Mouse (Mus musculus): ENCODE data around the gene Rnf2. TPM values are rescaled to one million over a fixed set of nuclear protein-coding genes. Genes with fewer than 3 reads are reported as not detected.
A peak's percentile ranks its signal among the peaks of the same experiment; 100 is the strongest.

Rnf2 gene
- polyA plus RNA-seq, 1 experiment from 2014 or later = 41.9 TPM

GRCm38 (mm10) chr1:151449866-151450265, 50.9 kb downstream of the Rnf2 start:
- H3K36me3 ChIP-seq (ENCODE audit: insufficient read depth, low read length) = peaks cover 37% of the 10 kb centered on the region
- 93% methylated on average over 10 of the region's 10 CpGs for WGBS
- ATAC-seq (no peak), DNase-seq (ENCODE audit: low spot score) (no peak)
- H3K27ac ChIP-seq (ENCODE audit: low read length) = no peak overlapping the region
- H3K27me3 ChIP-seq (replicated peaks; ENCODE audit: insufficient read depth, low read length) = no peaks in the 10 kb centered on the region
- no peaks in the 10 kb centered on the region for H3K9me3 ChIP-seq (ENCODE audit: low read length)
- no peak overlapping the region for H3K4me3 ChIP-seq (ENCODE audit: low read depth, low read length)
- H3K9ac ChIP-seq (replicated peaks; ENCODE audit: low read depth) = no peak overlapping the region
- TF ChIP-seq CTCF (IDR thresholded peaks at IDR 0.05) (no peak), EP300 (IDR thresholded peaks at IDR 0.05) (no peak)
- no peak overlapping the region for H3K4me2 ChIP-seq (replicated peaks; ENCODE audit: low read depth, low read length)
- H3K4me1 ChIP-seq (ENCODE audit: insufficient read depth, low read depth, low read length) = no peaks in the 10 kb centered on the region

- H3K27ac ChIP-seq (ENCODE audit: low read length) = no peak overlapping the region
- H3K9ac ChIP-seq (replicated peaks; ENCODE audit: low read depth) = no peak overlapping the region
- DNase-seq (ENCODE audit: low spot score) (no peak), ATAC-seq (no peak)
- H3K4me3 ChIP-seq (ENCODE audit: low read depth, low read length) = no peak overlapping the region
- H3K4me2 ChIP-seq (replicated peaks; ENCODE audit: low read depth, low read length) = no peak overlapping the region
- H3K36me3 ChIP-seq (ENCODE audit: insufficient read depth, low read length) = peaks cover 30% of the 10 kb centered on the region
- WGBS = 61% methylated on average over 6 of the region's 6 CpGs
- no peaks in the 10 kb centered on the region for H3K4me1 ChIP-seq (ENCODE audit: insufficient read depth, low read depth, low read length)
- no peaks in the 10 kb centered on the region for H3K27me3 ChIP-seq (replicated peaks; ENCODE audit: insufficient read depth, low read length)
- H3K9me3 ChIP-seq (ENCODE audit: low read length) = no peaks in the 10 kb centered on the region
- TF ChIP-seq EP300 (IDR thresholded peaks at IDR 0.05) = no peak
- no peak for TF ChIP-seq CTCF (IDR thresholded peaks at IDR 0.05)
Observed at GRCm38 (mm10) chr1:151435431-151435830, 65.3 kb downstream of the Rnf2 start.

- H3K4me1 ChIP-seq (ENCODE audit: insufficient read depth, low read depth, low read length) = peaks cover 3% of the 10 kb centered on the region
- TF ChIP-seq EP300 (IDR thresholded peaks at IDR 0.05) = no peak
- no peak for TF ChIP-seq CTCF (IDR thresholded peaks at IDR 0.05)
- ATAC-seq (no peak), DNase-seq (ENCODE audit: low spot score) (peak; percentile 34)
- no peaks in the 10 kb centered on the region for H3K27me3 ChIP-seq (replicated peaks; ENCODE audit: insufficient read depth, low read length)
- H3K4me3 ChIP-seq (ENCODE audit: low read depth, low read length) = peak overlapping the region; percentile 96
- H3K9me3 ChIP-seq (ENCODE audit: low read length) = no peaks in the 10 kb centered on the region
- peak overlapping the region; percentile 95 for H3K9ac ChIP-seq (replicated peaks; ENCODE audit: low read depth)
- H3K36me3 ChIP-seq (ENCODE audit: insufficient read depth, low read length) = peaks cover 2% of the 10 kb centered on the region; the same call in 1 of the 2 replicates
- WGBS = 22% methylated on average over 9 of the region's 9 CpGs
- peak overlapping the region; percentile 98 for H3K27ac ChIP-seq (ENCODE audit: low read length)
- H3K4me2 ChIP-seq (replicated peaks; ENCODE audit: low read depth, low read length) = peak overlapping the region; percentile 64
Observed at GRCm38 (mm10) chr1:151429316-151429715, 71.4 kb downstream of the Rnf2 start.

GRCm38 (mm10) chr1:151428263-151429221, 72.2 kb downstream of the Rnf2 start, which contains the start of the genes Swt1 and Trmt1l:
Gene Swt1, minus strand, starts transcription at chr1:151428455.
Gene Trmt1l, plus strand, starts transcription at chr1:151428542.
- Histone ChIP-seq H3K27ac (ENCODE audit: low read length) (peak within 1 kb of the TSS; percentile 98), H3K9ac (replicated peaks; ENCODE audit: low read depth) (peak within 1 kb of the TSS; percentile 95), H3K9me3 (ENCODE audit: low read length) (no peaks in the 10 kb centered on the region), H3K27me3 (replicated peaks; ENCODE audit: insufficient read depth, low read length) (no peaks in the 10 kb centered on the region), H3K4me1 (ENCODE audit: insufficient read depth, low read depth, low read length) (peaks cover 3% of the 10 kb centered on the region), H3K4me2 (replicated peaks; ENCODE audit: low read depth, low read length) (peak within 1 kb of the TSS; percentile 64), H3K4me3 (ENCODE audit: low read depth, low read length) (peak within 1 kb of the TSS; percentile 96), H3K36me3 (ENCODE audit: insufficient read depth, low read length) (no peaks in the 10 kb centered on the region)
- 3% methylated on average over 73 of the region's 74 CpGs for WGBS
- TF ChIP-seq EP300 (IDR thresholded peaks at IDR 0.05) = no peak
- no peak for TF ChIP-seq CTCF (IDR thresholded peaks at IDR 0.05)
- ATAC-seq (peak; percentile 98), DNase-seq (ENCODE audit: low spot score) (peak; percentile 100)

GRCm38 (mm10) chr1:151427888-151428262, 72.9 kb downstream of the Rnf2 start:
- ATAC-seq = peak; percentile 32

GRCm38 (mm10) chr1:151426947-151427600, 73.7 kb downstream of the Rnf2 start:
- TF ChIP-seq EP300 (IDR thresholded peaks at IDR 0.05) (peak; percentile 94), CTCF (IDR thresholded peaks at IDR 0.05) (no peak)
- DNase-seq (ENCODE audit: low spot score) (peak; percentile 91), ATAC-seq (peak; percentile 44)
- Histone ChIP-seq H3K4me1 (ENCODE audit: insufficient read depth, low read depth, low read length) (peaks cover 3% of the 10 kb centered on the region), H3K9ac (replicated peaks; ENCODE audit: low read depth) (peak overlapping the region; percentile 80), H3K27ac (ENCODE audit: low read length) (peak overlapping the region; percentile 98), H3K4me3 (ENCODE audit: low read depth, low read length) (peak overlapping the region; percentile 96), H3K4me2 (replicated peaks; ENCODE audit: low read depth, low read length) (peak overlapping the region; percentile 56), H3K27me3 (replicated peaks; ENCODE audit: insufficient read depth, low read length) (no peaks in the 10 kb centered on the region), H3K36me3 (ENCODE audit: insufficient read depth, low read length) (0 out of 2 replicates have a peak, but pooled peaks cover 4% of the 10 kb centered on the region), H3K9me3 (ENCODE audit: low read length) (no peaks in the 10 kb centered on the region)
- 11% methylated on average over 7 of the region's 7 CpGs for WGBS

More at GRCm38 (mm10) chr1:151427888-151428262, 72.9 kb downstream of the Rnf2 start:
- Histone ChIP-seq H3K27me3 (replicated peaks; ENCODE audit: insufficient read depth, low read length) (no peaks in the 10 kb centered on the region), H3K9ac (replicated peaks; ENCODE audit: low read depth) (peak overlapping the region; percentile 80), H3K36me3 (ENCODE audit: insufficient read depth, low read length) (no peaks in the 10 kb centered on the region), H3K4me3 (ENCODE audit: low read depth, low read length) (peak overlapping the region; percentile 96), H3K27ac (ENCODE audit: low read length) (peak overlapping the region; percentile 98), H3K4me2 (replicated peaks; ENCODE audit: low read depth, low read length) (peak overlapping the region; percentile 56), H3K9me3 (ENCODE audit: low read length) (no peaks in the 10 kb centered on the region), H3K4me1 (ENCODE audit: insufficient read depth, low read depth, low read length) (peaks cover 3% of the 10 kb centered on the region)
- DNase-seq (ENCODE audit: low spot score) = peak; percentile 59
- WGBS = under 1% methylated on average over 23 of the region's 26 CpGs
- no peak for TF ChIP-seq CTCF (IDR thresholded peaks at IDR 0.05)
- TF ChIP-seq EP300 (IDR thresholded peaks at IDR 0.05) = no peak

Data from lung, postnatal 0 days (tissue).